Mouse (Mus musculus) G1E (cell line): ENCODE data around the gene Tmed11. TPM values are rescaled to one million over a fixed set of nuclear protein-coding genes. Genes with fewer than 3 reads are reported as not detected.

Experiments used
- ATAC-seq: 2 replicates; pipeline ENCODE4 v1.8.0; 2016; ENCODE audit warnings: mild to moderate bottlenecking; ENCODE audit not compliant: insufficient number of reproducible peaks, poor library complexity, low FRiP score, severe bottlenecking; ENCODE audit errors: extremely low read depth
- DNase-seq: peaks from one replicate; pipeline ENCODE4 v3.0.0; 2012; ENCODE audit warnings: low spot score
- H3K27me3 ChIP-seq: 2 replicates; pipeline ENCODE4 v1.6.1; 2012; ENCODE audit warnings: mild to moderate bottlenecking, low read length, inconsistent platforms; ENCODE audit not compliant: insufficient read depth
- H3K36me3 ChIP-seq: replicated peaks from 2 replicates; pipeline ENCODE3; 2012; ENCODE audit warnings: mild to moderate bottlenecking, inconsistent platforms
- H3K4me1 ChIP-seq: 2 replicates; pipeline ENCODE4 v1.6.1; 2012; ENCODE audit warnings: low read depth, low read length, inconsistent platforms, mixed read lengths; ENCODE audit not compliant: insufficient read depth
- H3K4me3 ChIP-seq: 2 replicates; pipeline ENCODE4 v1.5.1; 2012; ENCODE audit warnings: low read depth, mild to moderate bottlenecking, inconsistent platforms, low read length, moderate library complexity, mixed read lengths
- H3K9me3 ChIP-seq: replicated peaks from 2 replicates; pipeline ENCODE4 v1.6.1; 2012; ENCODE audit warnings: inconsistent platforms
- CTCF ChIP-seq: IDR thresholded peaks from 2 replicates; pipeline ENCODE4 v1.5.1; 2012; ENCODE audit warnings: low read depth, low read length, inconsistent platforms, mixed read lengths
- GATA1 ChIP-seq: IDR thresholded peaks from 2 replicates; pipeline ENCODE4 v1.6.1; 2012; ENCODE audit warnings: borderline replicate concordance, low read length, inconsistent platforms, mixed read lengths
- GATA2 ChIP-seq: IDR thresholded peaks from 2 replicates; pipeline ENCODE4 v1.6.1; 2012; ENCODE audit warnings: low read depth, low read length, inconsistent platforms, borderline replicate concordance
- POLR2AphosphoS5 ChIP-seq: IDR thresholded peaks from 2 replicates; pipeline ENCODE4 v1.6.1; 2012; ENCODE audit warnings: low read depth, low read length, inconsistent platforms; ENCODE audit not compliant: insufficient replicate concordance
- TAL1 ChIP-seq: conservative IDR thresholded peaks from 2 replicates; pipeline ENCODE4 v1.6.1; 2012; ENCODE audit warnings: low read depth, low read length, inconsistent platforms, mixed read lengths
- polyA plus RNA-seq: library from polyadenylated mRNA; stranded (reverse); fragments of >175 nt; gene quantifications from 2 replicates; pipeline ENCODE4 v1.2.3, GENCODE M21; 2012
- total RNA-seq, 2 experiments: library from RNA; stranded (forward) in 1 of 2; stranded (reverse) in 1 of 2; fragments of 200-1000 nt in 1 of 2; fragments of >200 nt in 1 of 2; fragmentation: Nextera tagmentation in 1 of 2; gene quantifications; 2 replicates each; pipeline ENCODE4 v1.2.3; 2014 to 2017

The Tmed11 gene
- total and polyA plus RNA-seq, 3 experiments: not detected

GRCm38 (mm10) chr5:108742596-108742995 is 52.6 kb downstream of the Tmed11 start:
- peaks cover 3% of the 10 kb centered on the region; the same call in 1 of the 2 replicates for H3K27me3 ChIP-seq
- H3K4me1 ChIP-seq: no peaks in the 10 kb centered on the region
- no peaks in the 10 kb centered on the region for H3K36me3 ChIP-seq
- H3K9me3 ChIP-seq: no peaks in the 10 kb centered on the region
- no peak for ATAC-seq
- TF ChIP-seq POLR2AphosphoS5 (no peak), GATA1 (no peak), GATA2 (no peak), CTCF (no peak), TAL1 (no peak)
- DNase-seq: no peak
- H3K4me3 ChIP-seq: no peak overlapping the region

GRCm38 (mm10) chr5:108741844-108742243 is 53.3 kb downstream of the Tmed11 start:
- DNase-seq (no peak), ATAC-seq (no peak)
- Histone ChIP-seq H3K27me3 (peaks cover 3% of the 10 kb centered on the region; the same call in 1 of the 2 replicates), H3K4me1 (no peaks in the 10 kb centered on the region), H3K4me3 (no peak overlapping the region), H3K9me3 (no peaks in the 10 kb centered on the region), H3K36me3 (no peaks in the 10 kb centered on the region)
- no peak for TF ChIP-seq GATA2
- TF ChIP-seq TAL1: no peak
- no peak for TF ChIP-seq POLR2AphosphoS5
- no peak for TF ChIP-seq GATA1
- no peak for TF ChIP-seq CTCF

GRCm38 (mm10) chr5:108727425-108727824 is 67.7 kb downstream of the Tmed11 start:
- Histone ChIP-seq H3K4me1 (no peaks in the 10 kb centered on the region), H3K9me3 (no peaks in the 10 kb centered on the region), H3K27me3 (peaks cover 34% of the 10 kb centered on the region), H3K4me3 (no peak overlapping the region), H3K36me3 (no peaks in the 10 kb centered on the region)
- ATAC-seq (no peak), DNase-seq (no peak)
- TF ChIP-seq CTCF: no peak
- TF ChIP-seq TAL1: no peak
- TF ChIP-seq POLR2AphosphoS5: no peak
- TF ChIP-seq GATA1: no peak
- TF ChIP-seq GATA2: no peak

Other genes with a start within 250 kb of the Tmed11 start
- not detected in 2 replicates for gene Cplx1, start 245.3 kb downstream of the Tmed11 start, total RNA-seq (2014; fragmentation: Nextera tagmentation)
- gene Cplx1, start 245.3 kb downstream of the Tmed11 start, total RNA-seq (2017): 0.05 and 0.06 TPM in 2 replicates
- not detected in 2 replicates for gene Cplx1, start 245.3 kb downstream of the Tmed11 start, polyA plus RNA-seq
- gene Gak, start 165.6 kb downstream of the Tmed11 start, total RNA-seq (2014; fragmentation: Nextera tagmentation): 119 and 124 TPM in 2 replicates
- 108 and 116 TPM in 2 replicates for gene Gak, start 165.6 kb downstream of the Tmed11 start, total RNA-seq (2017)
- gene Gak, start 165.6 kb downstream of the Tmed11 start, polyA plus RNA-seq: 84.2 and 96.4 TPM in 2 replicates
- 38.0 and 51.5 TPM in 2 replicates for gene Tmem175, start 165.6 kb downstream of the Tmed11 start, total RNA-seq (2014; fragmentation: Nextera tagmentation)
- 22.4 and 22.9 TPM in 2 replicates for gene Tmem175, start 165.6 kb downstream of the Tmed11 start, total RNA-seq (2017)
- 2.2 and 4.4 TPM in 2 replicates for gene Tmem175, start 165.6 kb downstream of the Tmed11 start, polyA plus RNA-seq
- gene Idua, start 135.0 kb downstream of the Tmed11 start, total RNA-seq (2014; fragmentation: Nextera tagmentation): 37.7 and 43.2 TPM in 2 replicates
- gene Idua, start 135.0 kb downstream of the Tmed11 start, total RNA-seq (2017): 6.2 TPM in 2 replicates
- 7.0 and 9.1 TPM in 2 replicates for gene Idua, start 135.0 kb downstream of the Tmed11 start, polyA plus RNA-seq
- 6.9 and 12.3 TPM in 2 replicates for gene Dgkq, start 125.7 kb downstream of the Tmed11 start, total RNA-seq (2014; fragmentation: Nextera tagmentation)
- gene Dgkq, start 125.7 kb downstream of the Tmed11 start, total RNA-seq (2017): 7.9 and 8.3 TPM in 2 replicates
- gene Dgkq, start 125.7 kb downstream of the Tmed11 start, polyA plus RNA-seq: 3.9 and 4.5 TPM in 2 replicates
- 1.7 and 2.0 TPM in 2 replicates for gene Slc26a1, start 119.8 kb downstream of the Tmed11 start, total RNA-seq (2014; fragmentation: Nextera tagmentation)
- 0.87 and 0.93 TPM in 2 replicates for gene Slc26a1, start 119.8 kb downstream of the Tmed11 start, total RNA-seq (2017)
- gene Slc26a1, start 119.8 kb downstream of the Tmed11 start, polyA plus RNA-seq: 0.88 and 1.2 TPM in 2 replicates
- gene Fgfrl1, start 103.0 kb downstream of the Tmed11 start, total RNA-seq (2014; fragmentation: Nextera tagmentation): 4.2 and 4.9 TPM in 2 replicates
- gene Fgfrl1, start 103.0 kb downstream of the Tmed11 start, total RNA-seq (2017): 2.1 and 2.5 TPM in 2 replicates
- gene Fgfrl1, start 103.0 kb downstream of the Tmed11 start, polyA plus RNA-seq: 5.1 and 7.1 TPM in 2 replicates
- gene Rnf212, start 20.4 kb downstream of the Tmed11 start, total RNA-seq (2014; fragmentation: Nextera tagmentation): not detected in 2 replicates
- not detected in 2 replicates for gene Rnf212, start 20.4 kb downstream of the Tmed11 start, total RNA-seq (2017)
- not detected in 2 replicates for gene Rnf212, start 20.4 kb downstream of the Tmed11 start, polyA plus RNA-seq
- not detected in 2 replicates for gene Vmn2r8, start 13.5 kb upstream of the Tmed11 start, total RNA-seq (2014; fragmentation: Nextera tagmentation)
- under 0.01 and 0.05 TPM in 2 replicates for gene Vmn2r8, start 13.5 kb upstream of the Tmed11 start, total RNA-seq (2017)
- not detected in 2 replicates for gene Vmn2r8, start 13.5 kb upstream of the Tmed11 start, polyA plus RNA-seq
- gene Vmn2r9, start 57.2 kb upstream of the Tmed11 start, total RNA-seq (2014; fragmentation: Nextera tagmentation): not detected in 2 replicates
- under 0.01 and 0.05 TPM in 2 replicates for gene Vmn2r9, start 57.2 kb upstream of the Tmed11 start, total RNA-seq (2017)
- gene Vmn2r9, start 57.2 kb upstream of the Tmed11 start, polyA plus RNA-seq: not detected in 2 replicates
- not detected in 2 replicates for gene Vmn2r10, start 211.2 kb upstream of the Tmed11 start, total RNA-seq (2014; fragmentation: Nextera tagmentation)
- 0.06 and 0.11 TPM in 2 replicates for gene Vmn2r10, start 211.2 kb upstream of the Tmed11 start, total RNA-seq (2017)
- not detected in 2 replicates for gene Vmn2r10, start 211.2 kb upstream of the Tmed11 start, polyA plus RNA-seq